Mouse (Mus musculus): ENCODE results near the gene Dpagt1. TPM values are rescaled to one million over a fixed set of nuclear protein-coding genes. Genes with fewer than 3 reads are reported as not detected.
A peak's percentile ranks its signal among the peaks of the same experiment; 100 is the strongest.

The Dpagt1 gene
- polyA plus RNA-seq (2015; fragmentation: Nextera tagmentation; extraction: Ambion mirVana) = 32.0 and 40.6 TPM in 2 replicates

GRCm38 (mm10) chr9:44325768-44326370, at the start of gene Dpagt1:
Dpagt1 (plus strand) TSS chr9:44326019.
- Histone ChIP-seq H3K9ac (ENCODE audit: low read length) (peak within 1 kb of the TSS; percentile 93), H3K9me3 (replicated peaks; ENCODE audit: control insufficient read depth, low read length) (no peaks in the 10 kb centered on the region), H3K27ac (ENCODE audit: low read length) (peak within 1 kb of the TSS; percentile 97), H3K27me3 (ENCODE audit: control insufficient read depth, insufficient read depth, low read length) (no peaks in the 10 kb centered on the region), H3K4me2 (ENCODE audit: low read depth, low read length) (peak within 1 kb of the TSS; percentile 79), H3K4me1 (ENCODE audit: control insufficient read depth, insufficient read depth, low read length) (peaks cover 10% of the 10 kb centered on the region), H3K36me3 (ENCODE audit: control insufficient read depth, insufficient read depth, low read length) (peaks cover 13% of the 10 kb centered on the region), H3K4me3 (replicated peaks; ENCODE audit: low read length) (peak within 1 kb of the TSS; percentile 93)
- 1% methylated on average over 12 of the region's 12 CpGs for WGBS
- peak; percentile 42; the same call in 1 of the 2 replicates for ATAC-seq (ENCODE audit: insufficient read depth, low FRiP score)

GRCm38 (mm10) chr9:44283183-44283582, 42.6 kb upstream of the Dpagt1 start:
- Histone ChIP-seq H3K27me3 (ENCODE audit: control insufficient read depth, insufficient read depth, low read length) (0 out of 2 replicates have a peak, but pooled peaks cover 5% of the 10 kb centered on the region), H3K9ac (ENCODE audit: low read length) (no peak overlapping the region), H3K27ac (ENCODE audit: low read length) (no peak overlapping the region), H3K36me3 (ENCODE audit: control insufficient read depth, insufficient read depth, low read length) (no peaks in the 10 kb centered on the region), H3K9me3 (replicated peaks; ENCODE audit: control insufficient read depth, low read length) (no peaks in the 10 kb centered on the region), H3K4me1 (ENCODE audit: control insufficient read depth, insufficient read depth, low read length) (peaks cover 15% of the 10 kb centered on the region), H3K4me2 (ENCODE audit: low read depth, low read length) (no peak overlapping the region), H3K4me3 (replicated peaks; ENCODE audit: low read length) (no peak overlapping the region)
- WGBS = 63% methylated on average over 5 of the region's 5 CpGs
- ATAC-seq (ENCODE audit: insufficient read depth, low FRiP score) = no peak

GRCm38 (mm10) chr9:44286256-44286850, 39.5 kb upstream of the Dpagt1 start:
- Histone ChIP-seq H3K36me3 (ENCODE audit: control insufficient read depth, insufficient read depth, low read length) (no peaks in the 10 kb centered on the region; the same call in 1 of the 2 replicates), H3K4me2 (ENCODE audit: low read depth, low read length) (peak overlapping the region; percentile 93; the same call in 1 of the 2 replicates), H3K27me3 (ENCODE audit: control insufficient read depth, insufficient read depth, low read length) (0 out of 2 replicates have a peak, but pooled peaks cover 5% of the 10 kb centered on the region), H3K27ac (ENCODE audit: low read length) (no peak overlapping the region), H3K9me3 (replicated peaks; ENCODE audit: control insufficient read depth, low read length) (peaks cover 9% of the 10 kb centered on the region; the same call in 1 of the 2 replicates), H3K9ac (ENCODE audit: low read length) (no peak overlapping the region), H3K4me1 (ENCODE audit: control insufficient read depth, insufficient read depth, low read length) (peaks cover 23% of the 10 kb centered on the region), H3K4me3 (replicated peaks; ENCODE audit: low read length) (no peak overlapping the region)
- 20% methylated on average over 6 of the region's 6 CpGs for WGBS
- no peak for ATAC-seq (ENCODE audit: insufficient read depth, low FRiP score)

GRCm38 (mm10) chr9:44287003-44287400, 38.8 kb upstream of the Dpagt1 start:
- Histone ChIP-seq H3K4me3 (replicated peaks; ENCODE audit: low read length) (peak overlapping the region; percentile 67), H3K27ac (ENCODE audit: low read length) (no peak overlapping the region), H3K27me3 (ENCODE audit: control insufficient read depth, insufficient read depth, low read length) (0 out of 2 replicates have a peak, but pooled peaks cover 5% of the 10 kb centered on the region), H3K4me1 (ENCODE audit: control insufficient read depth, insufficient read depth, low read length) (peaks cover 23% of the 10 kb centered on the region), H3K9me3 (replicated peaks; ENCODE audit: control insufficient read depth, low read length) (peaks cover 9% of the 10 kb centered on the region; the same call in 1 of the 2 replicates), H3K36me3 (ENCODE audit: control insufficient read depth, insufficient read depth, low read length) (no peaks in the 10 kb centered on the region; the same call in 1 of the 2 replicates), H3K4me2 (ENCODE audit: low read depth, low read length) (peak overlapping the region; percentile 93), H3K9ac (ENCODE audit: low read length) (peak overlapping the region; percentile 81)
- 14% methylated on average over 11 of the region's 11 CpGs for WGBS
- no peak; the same call in 1 of the 2 replicates for ATAC-seq (ENCODE audit: insufficient read depth, low FRiP score)

- under 1% methylated on average over 47 of the region's 47 CpGs for WGBS
- Histone ChIP-seq H3K4me2 (ENCODE audit: low read depth, low read length) (peak overlapping the region; percentile 93), H3K9me3 (replicated peaks; ENCODE audit: control insufficient read depth, low read length) (peaks cover 9% of the 10 kb centered on the region; the same call in 1 of the 2 replicates), H3K4me3 (replicated peaks; ENCODE audit: low read length) (peak overlapping the region; percentile 67), H3K36me3 (ENCODE audit: control insufficient read depth, insufficient read depth, low read length) (no peaks in the 10 kb centered on the region; the same call in 1 of the 2 replicates), H3K27me3 (ENCODE audit: control insufficient read depth, insufficient read depth, low read length) (0 out of 2 replicates have a peak, but pooled peaks cover 5% of the 10 kb centered on the region), H3K27ac (ENCODE audit: low read length) (no peak overlapping the region; the same call in 1 of the 2 replicates), H3K4me1 (ENCODE audit: control insufficient read depth, insufficient read depth, low read length) (peaks cover 23% of the 10 kb centered on the region), H3K9ac (ENCODE audit: low read length) (peak overlapping the region; percentile 81)
- peak; percentile 59 for ATAC-seq (ENCODE audit: insufficient read depth, low FRiP score)
Measured at GRCm38 (mm10) chr9:44287401-44288075, 38.3 kb upstream of the Dpagt1 start.

GRCm38 (mm10) chr9:44288076-44288958, 37.5 kb upstream of the Dpagt1 start, which contains the start of gene Abcg4:
Abcg4 (minus strand) TSS chr9:44288615.
- Histone ChIP-seq H3K9me3 (replicated peaks; ENCODE audit: control insufficient read depth, low read length) (peaks cover 9% of the 10 kb centered on the region; the same call in 1 of the 2 replicates), H3K4me2 (ENCODE audit: low read depth, low read length) (peak within 1 kb of the TSS; percentile 93), H3K36me3 (ENCODE audit: control insufficient read depth, insufficient read depth, low read length) (peaks cover 4% of the 10 kb centered on the region; the same call in 1 of the 2 replicates), H3K4me1 (ENCODE audit: control insufficient read depth, insufficient read depth, low read length) (peaks cover 23% of the 10 kb centered on the region), H3K27me3 (ENCODE audit: control insufficient read depth, insufficient read depth, low read length) (0 out of 2 replicates have a peak, but pooled peaks cover 5% of the 10 kb centered on the region), H3K4me3 (replicated peaks; ENCODE audit: low read length) (peak within 1 kb of the TSS; percentile 67), H3K9ac (ENCODE audit: low read length) (peak within 1 kb of the TSS; percentile 81), H3K27ac (ENCODE audit: low read length) (no peak within 1 kb of the TSS; the same call in 1 of the 2 replicates)
- peak; percentile 44; the same call in 1 of the 2 replicates for ATAC-seq (ENCODE audit: insufficient read depth, low FRiP score)
- 1% methylated on average over 38 of the region's 38 CpGs for WGBS

GRCm38 (mm10) chr9:44288959-44289291, 36.9 kb upstream of the Dpagt1 start:
- H3K9ac ChIP-seq (ENCODE audit: low read length) = no peak overlapping the region
- H3K4me1 ChIP-seq (ENCODE audit: control insufficient read depth, insufficient read depth, low read length) = peaks cover 23% of the 10 kb centered on the region
- H3K4me2 ChIP-seq (ENCODE audit: low read depth, low read length) = peak overlapping the region; percentile 93; the same call in 1 of the 2 replicates
- WGBS = 12% methylated on average over 11 of the region's 11 CpGs
- H3K36me3 ChIP-seq (ENCODE audit: control insufficient read depth, insufficient read depth, low read length) = peaks cover 4% of the 10 kb centered on the region; the same call in 1 of the 2 replicates
- H3K9me3 ChIP-seq (replicated peaks; ENCODE audit: control insufficient read depth, low read length) = peaks cover 9% of the 10 kb centered on the region; the same call in 1 of the 2 replicates
- no peak for ATAC-seq (ENCODE audit: insufficient read depth, low FRiP score)
- H3K27ac ChIP-seq (ENCODE audit: low read length) = no peak overlapping the region
- H3K27me3 ChIP-seq (ENCODE audit: control insufficient read depth, insufficient read depth, low read length) = 0 out of 2 replicates have a peak, but pooled peaks cover 5% of the 10 kb centered on the region
- H3K4me3 ChIP-seq (replicated peaks; ENCODE audit: low read length) = no peak overlapping the region

GRCm38 (mm10) chr9:44292490-44292889, 33.3 kb upstream of the Dpagt1 start:
- 75% methylated on average over 3 of the region's 3 CpGs for WGBS
- Histone ChIP-seq H3K9me3 (replicated peaks; ENCODE audit: control insufficient read depth, low read length) (peaks cover 9% of the 10 kb centered on the region; the same call in 1 of the 2 replicates), H3K36me3 (ENCODE audit: control insufficient read depth, insufficient read depth, low read length) (peaks cover 14% of the 10 kb centered on the region), H3K4me1 (ENCODE audit: control insufficient read depth, insufficient read depth, low read length) (peaks cover 14% of the 10 kb centered on the region), H3K27ac (ENCODE audit: low read length) (no peak overlapping the region), H3K4me3 (replicated peaks; ENCODE audit: low read length) (no peak overlapping the region), H3K4me2 (ENCODE audit: low read depth, low read length) (no peak overlapping the region), H3K9ac (ENCODE audit: low read length) (no peak overlapping the region), H3K27me3 (ENCODE audit: control insufficient read depth, insufficient read depth, low read length) (0 out of 2 replicates have a peak, but pooled peaks cover 5% of the 10 kb centered on the region)
- no peak for ATAC-seq (ENCODE audit: insufficient read depth, low FRiP score)
